Mouse (Mus musculus) CD4-positive, CD25-positive, alpha-beta regulatory T cell, adult 2 months (primary cell): Measurements from ENCODE around the gene Zfp770.
"Not testable (repeated sequence)": the region's sequence is repeated elsewhere in the genome, so short reads cannot be mapped to it uniquely, and the experiment has no call there.

Experiments used
- DNase-seq: peaks from one replicate; pipeline ENCODE4 v3.0.0-alpha.2; 2012; ENCODE audit warnings: low read depth, low spot score

The Zfp770 gene

DNA sequence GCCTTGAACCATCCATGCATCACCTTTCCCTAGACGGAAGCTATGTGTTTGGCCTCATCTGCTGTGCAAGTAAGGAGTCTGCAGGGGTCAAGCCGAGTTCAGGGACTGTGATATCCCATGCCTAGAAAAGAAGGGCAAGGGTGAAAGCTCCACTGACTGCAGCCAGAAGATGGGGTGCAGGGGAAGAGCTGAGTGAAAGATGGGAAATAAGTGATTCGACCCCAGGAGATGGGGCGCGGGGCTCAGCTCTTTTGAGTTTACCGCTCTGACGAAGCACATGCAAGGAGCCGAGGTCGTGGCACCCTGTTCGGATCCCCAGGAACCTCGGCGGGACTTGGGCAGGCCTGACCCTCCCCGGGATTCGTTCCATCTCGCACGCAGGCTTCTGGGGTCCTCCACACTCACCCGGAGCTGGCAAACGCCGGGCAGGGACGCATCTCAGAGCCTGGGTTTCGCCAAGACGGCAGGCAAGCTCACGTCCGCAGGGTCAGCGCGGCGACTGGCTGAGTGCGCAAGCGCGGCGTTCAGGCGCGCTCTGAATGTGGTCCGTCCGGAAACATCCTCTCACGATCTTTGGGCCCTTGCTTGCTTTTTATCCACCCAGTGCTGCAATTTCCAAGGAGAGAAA lies at the start of gene Zfp770:
Gene Zfp770, minus strand, starts transcription at position 538 of the 628 bp plus-strand sequence.
- DNase-seq: peak; percentile 82

DNA sequence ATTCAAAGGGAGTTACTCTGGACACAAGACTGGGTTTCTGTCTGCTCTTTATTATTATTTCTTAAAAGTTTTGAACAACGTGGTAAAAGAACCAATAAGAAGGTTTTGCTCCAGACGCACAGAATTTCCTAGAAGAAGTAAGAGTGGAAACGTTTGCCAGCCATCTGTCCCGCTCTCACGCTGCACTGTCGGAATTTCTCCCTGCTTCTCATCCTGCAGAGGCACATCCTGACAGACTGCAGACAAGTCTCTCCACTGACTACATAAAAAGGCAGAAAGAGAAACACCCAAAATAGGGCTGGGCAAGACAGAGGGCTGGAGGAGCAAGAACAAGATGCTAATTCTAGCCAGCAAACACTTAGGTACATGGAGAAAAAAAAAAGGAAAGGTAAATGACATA lies 48.2 kb upstream of the Zfp770 start:
- no peak for DNase-seq

DNA sequence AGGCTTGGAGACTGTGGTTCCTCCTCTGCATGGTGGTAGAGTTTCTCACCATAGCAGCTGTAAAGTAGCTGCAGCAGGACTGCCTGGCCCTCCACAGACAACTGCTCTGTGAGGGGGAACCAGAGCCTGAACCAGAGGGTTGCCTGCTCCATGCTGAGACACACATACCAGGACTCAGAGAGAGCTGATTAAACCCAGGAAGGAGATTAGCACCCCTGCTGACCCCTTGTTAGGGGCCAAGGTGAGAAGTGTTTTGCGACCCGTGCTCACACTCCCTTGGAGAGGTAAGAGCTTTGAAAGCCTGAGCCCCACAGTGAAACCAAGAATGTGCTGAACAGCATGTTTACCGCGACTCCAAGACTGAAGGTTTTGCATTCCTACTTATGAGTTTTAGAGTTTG lies 36.4 kb upstream of the Zfp770 start:
- no peak for DNase-seq

DNA sequence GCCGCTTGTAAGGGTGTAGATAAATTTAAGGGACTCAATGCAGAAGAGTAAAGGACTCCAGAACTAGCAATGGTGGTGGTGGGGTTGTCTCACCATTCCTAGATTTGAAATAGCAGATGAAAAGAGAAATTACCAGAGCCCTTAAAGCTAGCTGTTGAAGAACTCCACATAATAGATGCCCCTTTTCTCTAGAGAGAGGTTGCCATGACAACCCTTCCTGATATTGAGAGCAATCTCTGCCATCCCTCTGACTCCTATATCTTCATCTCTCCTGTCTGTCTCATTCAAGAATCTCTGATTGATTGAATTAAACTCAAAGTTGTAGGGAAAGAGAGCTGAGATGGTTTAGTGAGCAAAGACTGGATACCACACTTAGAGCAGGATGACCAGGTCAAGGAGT lies 35.3 kb upstream of the Zfp770 start:
- DNase-seq: no peak

DNA sequence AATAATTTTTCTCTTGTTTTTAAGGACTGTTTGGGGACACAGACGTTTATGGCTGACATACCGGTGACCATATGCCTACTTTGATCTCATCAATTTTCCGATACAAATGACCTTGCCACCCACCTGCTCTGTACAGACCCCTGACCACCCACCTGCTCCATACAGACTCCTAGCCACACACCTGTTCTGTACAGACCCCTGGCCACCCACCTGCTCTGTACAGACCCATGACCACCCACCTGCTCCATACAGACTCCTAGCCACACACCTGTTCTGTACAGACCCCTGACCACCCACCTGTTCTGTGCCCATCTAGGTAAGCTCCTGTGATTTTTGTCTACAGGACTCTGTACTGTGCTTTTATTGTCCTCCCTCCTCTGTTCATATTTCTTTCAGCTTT lies 34.3 kb upstream of the Zfp770 start:
- DNase-seq: no peak

DNA sequence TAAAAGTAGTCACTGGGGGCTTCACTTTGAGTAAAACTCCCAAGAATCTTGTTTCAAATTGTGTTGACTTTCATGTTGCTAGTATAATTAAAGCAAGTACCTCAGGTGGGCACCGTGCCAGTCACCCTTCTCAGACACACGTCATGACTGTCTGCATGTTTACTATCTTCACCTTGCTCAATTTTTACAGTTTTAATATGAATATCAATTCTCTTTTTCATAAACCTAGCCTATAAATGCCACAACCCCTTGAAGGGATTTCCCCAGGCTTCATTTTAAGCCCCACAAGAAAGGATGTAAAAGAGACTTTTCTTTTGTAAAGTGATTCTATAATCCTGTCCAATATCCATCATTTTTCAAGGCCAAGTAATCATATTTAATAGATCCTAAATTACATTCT lies 30.0 kb upstream of the Zfp770 start:
- peak; percentile 31 for DNase-seq

DNA sequence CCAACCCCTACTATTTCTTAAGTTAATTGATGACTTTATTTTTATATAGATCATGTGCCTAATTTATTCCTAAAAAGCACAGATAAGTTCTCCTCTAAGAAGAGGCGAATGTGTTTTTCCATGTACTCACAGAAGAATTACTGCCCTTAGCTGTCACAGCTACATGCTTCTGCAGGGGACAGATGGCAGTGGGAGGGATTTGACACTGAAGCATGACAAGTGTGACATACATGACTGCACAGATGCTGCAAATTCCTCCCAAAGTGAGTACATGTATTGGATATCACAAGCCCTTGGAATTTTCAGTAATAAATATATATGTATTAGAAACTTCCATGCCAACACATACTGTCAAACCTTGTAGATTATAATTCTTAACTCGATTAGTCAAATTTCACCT lies 27.4 kb upstream of the Zfp770 start:
- no peak for DNase-seq

DNA sequence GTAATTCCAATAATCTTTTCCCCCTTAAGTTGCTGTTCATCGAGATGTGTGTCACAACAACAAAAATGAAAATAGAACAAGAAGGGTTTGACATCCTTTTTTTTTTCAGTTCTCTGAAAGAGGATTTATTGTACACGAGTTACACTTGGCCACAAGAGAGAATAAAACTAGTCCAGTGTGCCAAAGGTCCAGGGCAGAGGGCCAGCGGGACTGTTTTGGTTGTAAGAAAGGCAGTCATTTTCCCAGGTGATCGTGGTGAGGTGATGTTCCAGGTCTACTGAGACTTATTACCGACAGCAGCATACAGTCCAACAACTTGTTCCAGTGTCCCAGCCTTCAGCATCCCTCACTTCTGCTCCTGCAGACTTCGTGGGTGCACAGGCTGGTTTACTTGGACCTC lies 3.8 kb upstream of the Zfp770 start:
- no peak for DNase-seq

DNA sequence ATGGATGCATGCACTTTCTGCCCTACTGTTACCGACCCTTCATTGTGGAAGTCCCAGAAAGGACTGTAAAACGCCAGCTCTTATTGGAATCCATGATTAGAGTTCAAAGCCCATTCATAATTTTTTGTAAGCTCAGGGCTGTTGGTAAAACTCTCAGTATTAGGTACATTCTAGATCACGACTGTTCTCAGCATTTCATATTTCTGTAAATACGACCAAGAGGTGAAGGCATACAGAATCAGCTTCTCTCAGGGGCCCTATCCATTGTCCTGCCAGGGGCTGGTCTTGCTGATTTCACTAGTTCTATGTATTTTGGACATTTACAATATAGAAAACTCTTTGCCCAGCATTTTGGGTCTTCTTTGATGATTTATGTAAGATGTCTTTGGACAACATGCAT lies 305 bp upstream of the Zfp770 start:
- no peak for DNase-seq

DNA sequence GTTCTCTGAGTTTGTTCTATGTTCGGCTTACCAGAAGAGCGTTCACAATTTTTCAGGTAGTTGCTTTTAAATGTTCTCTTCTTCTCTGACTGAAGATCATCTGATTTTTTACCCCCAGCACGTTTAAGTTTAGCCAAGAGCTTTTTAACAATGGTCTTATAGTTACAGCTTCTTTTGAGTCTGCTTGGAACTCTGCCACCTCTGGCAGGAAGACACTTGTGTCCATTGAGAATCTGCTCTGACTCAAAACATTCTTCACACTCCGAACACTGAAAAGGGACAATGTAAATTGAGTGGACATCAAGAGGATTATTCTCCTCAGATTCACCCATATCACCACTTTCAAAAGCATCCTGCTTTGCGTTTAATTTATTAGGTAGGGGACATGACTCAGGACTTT lies 4.8 kb downstream of the Zfp770 start:
- no peak for DNase-seq

DNA sequence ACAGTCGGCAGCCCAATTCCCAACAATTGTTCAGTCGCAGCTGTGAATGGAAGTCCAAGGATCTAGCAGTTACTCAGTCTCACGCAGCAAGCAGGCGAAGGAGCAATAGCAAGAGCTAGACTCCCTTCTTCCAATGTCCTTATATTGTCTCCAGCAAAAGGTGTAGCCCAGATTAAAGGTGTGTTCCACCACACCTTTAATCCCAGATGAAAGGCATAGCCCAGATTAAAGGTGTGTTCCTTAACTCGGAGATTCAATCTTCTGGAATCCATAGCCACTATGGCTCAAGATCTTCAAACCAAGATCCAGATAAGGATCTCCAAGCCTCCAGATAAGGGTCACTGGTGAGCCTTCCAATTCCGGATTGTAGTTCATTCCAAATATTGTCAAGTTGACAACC lies 14.3 kb downstream of the Zfp770 start, which contains the start of gene Aqr:
Gene Aqr, minus strand, starts transcription at position 101 of the 400 bp plus-strand sequence.
- DNase-seq: not testable (repeated sequence)

DNA sequence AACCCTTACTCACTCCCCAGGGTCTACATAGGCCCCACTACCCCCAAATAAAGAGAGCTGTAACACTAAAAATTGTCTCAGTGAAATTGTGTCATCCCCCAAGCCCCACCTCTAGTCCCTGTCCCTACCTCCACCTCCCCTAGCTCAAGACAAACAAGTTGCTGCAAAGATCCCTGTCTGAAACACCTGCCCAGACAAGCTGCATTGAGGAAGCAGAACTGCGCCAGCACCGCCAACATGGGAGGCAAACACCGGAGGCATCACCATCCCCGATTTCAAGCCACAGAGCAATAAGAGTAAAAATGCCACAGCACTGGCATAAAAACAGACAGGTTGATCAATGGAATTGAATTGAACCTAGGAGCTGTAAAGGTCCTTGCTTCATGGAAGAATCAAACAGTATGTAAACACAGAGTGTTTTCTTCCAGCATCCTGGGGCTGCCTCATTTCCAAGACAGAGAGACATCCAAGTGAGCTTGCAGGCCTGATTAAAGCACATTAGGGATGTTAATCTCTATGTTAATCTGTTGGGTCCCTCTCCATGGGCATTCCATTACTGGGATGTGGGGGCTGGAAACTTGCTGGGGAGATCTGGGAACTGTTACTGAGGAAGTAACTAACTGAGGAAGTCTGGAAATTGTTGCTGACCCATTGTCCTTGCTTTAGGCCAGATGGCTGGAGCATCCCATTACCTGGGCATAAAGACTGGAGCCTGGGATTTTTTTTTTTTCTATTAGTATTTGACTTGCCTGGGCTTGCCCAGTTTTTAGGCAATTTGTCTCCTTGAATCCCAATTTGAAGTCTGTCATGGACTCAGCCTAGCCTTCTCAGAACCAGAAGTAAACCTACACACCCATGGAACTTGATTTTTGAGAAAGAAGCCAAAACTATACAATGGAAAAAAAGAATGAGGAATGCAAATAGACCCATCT lies 23.2 kb downstream of the Zfp770 start:
- no peak for DNase-seq

DNA sequence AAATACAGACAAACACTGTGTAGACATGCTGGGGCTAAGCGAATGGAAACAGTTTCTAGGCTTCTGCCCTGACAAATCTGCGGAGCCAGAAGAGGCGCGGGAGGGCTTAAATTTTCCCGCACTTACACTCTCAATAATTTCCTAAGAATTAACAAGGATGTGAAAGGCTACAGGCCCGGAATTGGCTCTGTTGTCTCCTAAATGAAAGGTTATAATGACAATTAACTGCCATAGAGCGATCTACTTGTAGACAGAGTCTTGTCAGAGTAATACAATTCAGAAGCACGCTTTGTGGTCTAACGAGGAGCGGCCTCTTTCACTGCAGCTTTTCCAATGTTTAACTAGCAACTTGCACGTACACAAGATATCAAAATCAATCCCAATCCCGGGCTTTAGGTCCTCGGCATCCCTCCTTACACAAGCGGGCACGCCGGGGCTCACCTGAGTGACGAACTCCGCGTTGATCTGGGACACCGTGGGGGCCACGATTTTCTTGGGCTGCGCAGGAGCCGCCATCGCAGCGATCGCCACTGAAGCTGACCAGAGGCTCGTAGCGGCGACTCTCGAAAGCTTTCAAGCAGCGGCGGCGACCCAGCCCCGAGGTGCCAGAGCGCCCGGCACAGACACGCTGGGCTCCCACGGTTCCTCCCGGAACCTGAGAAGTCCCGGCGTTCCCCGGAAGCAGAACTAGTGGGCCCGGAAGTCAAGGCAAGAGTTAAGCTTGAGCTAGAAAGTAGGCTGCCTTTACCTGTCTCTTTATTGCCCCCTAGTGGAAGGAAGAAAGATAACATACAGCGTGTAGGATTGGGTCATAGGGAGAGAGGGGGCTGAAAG lies 26.4 kb downstream of the Zfp770 start:
- peak; percentile 88 for DNase-seq

DNA sequence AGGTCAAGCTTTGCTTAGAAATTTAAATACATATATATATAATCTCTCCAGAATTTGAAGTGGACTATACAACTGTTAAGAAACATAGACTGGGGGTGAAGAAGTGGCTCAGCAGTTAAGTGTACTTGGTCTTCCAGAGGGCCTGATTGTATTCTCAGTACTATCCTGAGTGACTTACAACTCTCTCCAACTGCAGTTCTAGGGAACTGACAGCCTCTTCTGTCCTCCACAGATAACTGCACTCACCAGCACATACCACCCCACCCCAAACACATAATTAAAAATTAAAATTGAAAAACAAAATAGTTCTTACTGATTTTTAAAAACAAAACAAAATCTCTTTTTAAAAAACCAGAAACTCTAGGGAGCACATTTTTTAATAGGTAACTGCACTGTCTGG lies 28.0 kb downstream of the Zfp770 start:
- DNase-seq: no peak

DNA sequence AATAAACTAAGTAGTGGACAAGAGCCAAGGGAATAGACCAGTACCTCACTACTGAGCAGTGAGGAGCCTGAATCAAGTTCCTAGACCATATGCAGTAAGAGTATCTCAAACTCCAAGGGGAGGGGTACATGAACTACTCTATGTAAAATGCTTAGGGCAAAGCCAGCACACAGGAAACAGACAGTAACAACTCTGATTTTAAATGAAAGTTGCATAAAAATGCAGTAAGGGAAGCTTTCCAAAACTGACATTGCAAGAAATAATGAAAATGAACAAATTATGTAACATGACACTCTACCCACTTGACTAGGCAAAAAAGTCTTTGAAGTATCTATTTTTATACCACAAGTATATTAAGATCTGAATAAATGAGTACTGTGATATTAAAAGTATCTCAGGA lies 33.4 kb downstream of the Zfp770 start:
- no peak for DNase-seq

DNA sequence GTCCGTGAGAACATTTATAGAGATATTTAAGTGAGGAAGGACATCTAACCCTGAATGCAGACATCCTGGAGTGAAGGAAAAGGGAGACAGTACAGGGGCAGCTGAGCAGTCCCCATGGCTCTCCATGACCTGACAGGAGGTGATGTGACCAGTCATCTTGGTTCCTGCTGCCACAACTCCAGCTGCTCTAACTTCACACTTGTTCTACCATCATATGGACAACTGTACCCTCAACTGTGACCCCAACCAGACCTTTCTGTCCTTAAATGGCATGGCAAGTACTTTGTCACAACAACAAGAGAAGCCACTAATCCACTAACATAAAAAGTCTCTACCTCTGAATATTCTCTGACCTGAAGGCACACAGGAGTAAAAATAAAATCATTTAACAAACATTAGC lies 39.3 kb downstream of the Zfp770 start:
- no peak for DNase-seq

DNA sequence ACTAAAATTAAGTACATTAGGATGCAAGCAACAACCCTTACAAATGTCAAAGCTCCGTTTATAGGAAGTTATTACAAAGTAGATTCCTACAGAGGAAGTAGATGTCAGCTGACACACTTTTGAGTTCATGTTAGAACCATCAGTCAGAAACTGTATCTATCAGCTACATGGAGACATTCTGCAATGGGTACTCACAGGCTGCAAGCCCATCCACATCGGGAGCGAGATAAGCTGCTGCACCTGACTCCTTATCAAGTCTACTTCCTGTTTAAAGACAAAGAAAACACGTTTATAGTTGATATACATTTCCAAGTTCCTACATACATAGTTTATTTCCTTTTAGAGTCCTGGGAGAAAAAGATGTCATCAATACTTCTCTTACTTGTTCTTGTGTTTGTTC lies 43.9 kb downstream of the Zfp770 start:
- DNase-seq: no peak

DNA sequence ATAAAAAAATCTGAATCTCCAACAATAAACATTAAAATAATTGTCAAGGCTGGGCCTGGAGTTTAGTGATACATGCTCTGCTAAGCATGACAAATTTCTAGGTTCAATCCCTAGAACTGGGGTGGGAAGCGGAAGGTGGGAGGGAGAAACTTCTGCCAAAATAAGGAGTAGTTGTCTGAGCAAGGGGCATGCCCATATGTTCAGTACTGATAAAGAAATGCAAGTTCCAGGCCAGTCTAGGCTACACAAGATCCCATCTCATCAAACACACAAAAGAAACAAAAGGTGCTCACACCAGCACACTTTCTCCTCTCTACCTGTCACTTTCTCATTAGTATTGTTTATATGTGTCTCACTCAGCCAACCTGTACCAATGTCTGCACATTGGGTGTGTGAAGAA lies 44.6 kb downstream of the Zfp770 start:
- DNase-seq: no peak

DNA sequence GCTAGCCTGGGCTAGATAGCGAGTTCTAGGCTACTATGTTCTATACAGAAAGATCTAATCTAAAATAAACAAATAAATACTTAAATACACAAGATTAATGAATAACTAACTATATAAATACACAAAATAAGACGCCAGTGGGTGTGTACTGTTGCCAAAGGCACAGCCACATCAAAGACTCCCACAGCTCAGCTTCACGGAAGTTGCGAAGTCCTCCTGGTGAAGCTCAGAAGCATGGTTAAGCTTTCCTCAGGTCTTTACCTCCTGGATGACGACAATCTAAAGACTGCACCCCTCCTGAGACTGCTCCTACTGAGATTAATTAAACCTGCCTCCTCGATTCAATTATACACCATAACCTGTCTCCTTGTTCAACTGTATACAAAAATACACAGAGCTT lies 48.0 kb downstream of the Zfp770 start:
- peak; percentile 28 for DNase-seq

DNA sequence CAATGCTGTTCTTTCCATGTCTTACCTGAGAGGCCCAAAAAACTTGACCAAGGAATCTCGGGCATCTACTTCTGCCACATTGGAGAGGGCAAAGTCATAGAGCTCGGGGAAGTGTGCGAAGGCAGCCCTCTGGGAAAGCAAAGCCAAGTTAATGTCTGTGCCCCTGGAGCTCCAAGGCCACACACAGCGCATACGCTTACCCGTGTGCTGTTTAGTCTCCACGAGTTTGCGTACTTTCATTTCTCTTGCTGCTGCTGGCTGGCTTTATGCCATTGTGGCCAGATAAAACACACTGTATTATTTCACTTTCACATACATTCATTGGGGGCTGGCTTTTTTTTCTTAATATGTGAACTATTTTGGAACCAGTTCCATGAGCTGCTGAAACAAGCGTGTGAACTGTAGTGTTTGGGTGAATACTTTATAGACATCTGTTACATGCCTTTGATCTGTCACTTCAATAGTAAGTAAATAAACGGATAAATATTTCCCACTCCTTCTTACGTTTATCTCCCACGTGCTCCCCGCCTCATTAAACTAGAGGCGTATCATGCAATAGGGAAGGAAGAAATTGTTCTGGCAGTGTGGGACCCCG lies 54.3 kb downstream of the Zfp770 start:
- no peak for DNase-seq

DNA sequence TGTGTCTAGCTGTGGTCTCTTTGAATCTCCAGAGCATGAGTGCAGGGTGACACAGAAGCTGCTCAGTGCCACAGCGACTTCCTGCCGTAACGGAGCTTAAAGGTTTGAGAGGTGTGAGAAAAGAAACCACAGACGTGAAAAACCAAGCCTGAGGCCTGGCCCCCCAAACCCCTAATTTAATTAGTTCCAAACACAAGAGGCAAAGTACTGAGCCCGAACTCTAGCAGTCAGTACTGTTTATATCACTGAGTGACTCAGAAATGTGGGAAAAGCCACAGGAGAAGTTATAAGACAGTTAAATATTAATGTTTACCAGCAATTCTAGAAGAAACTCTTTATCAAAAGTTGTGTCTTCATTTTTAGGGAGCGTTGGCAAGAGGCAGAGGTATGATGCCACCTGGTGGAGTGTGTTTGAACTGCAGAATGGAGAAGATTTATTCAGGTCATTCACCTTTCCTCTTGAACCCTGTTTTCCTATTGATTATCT lies 55.9 kb downstream of the Zfp770 start:
- DNase-seq: peak; percentile 79

DNA sequence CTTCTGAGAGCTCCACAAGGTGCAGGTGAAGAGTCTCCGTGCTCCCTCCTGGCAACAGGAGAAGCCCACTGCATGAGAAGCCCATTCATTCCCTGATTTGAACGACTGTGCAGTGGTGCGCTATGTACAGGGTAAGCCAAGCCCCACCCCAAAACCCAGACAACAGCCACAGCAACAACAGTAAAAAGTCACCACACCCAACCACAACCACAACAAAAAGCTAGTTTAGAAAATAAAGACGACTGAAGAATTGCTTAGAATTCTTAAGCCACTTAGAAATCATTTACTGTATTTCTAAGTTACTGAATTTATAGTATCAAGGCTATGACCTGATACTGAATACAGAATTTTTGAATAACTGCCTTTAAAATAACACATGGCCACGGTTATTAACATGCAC lies 56.4 kb downstream of the Zfp770 start:
- peak; percentile 70 for DNase-seq
